Comparison of ENCODE assay signal across 13 mouse cellular contexts in genomic region chr2:73475519-73475918, GRCm38 (mm10). TPM values are rescaled to one million over a fixed set of nuclear protein-coding genes. Genes with fewer than 3 reads are reported as not detected.
DNase-seq lines count a peak whose midpoint lies in the region; ATAC-seq and TF ChIP-seq lines count a peak whose summit lies in the region.
"Had no signal": no experiment of that assay in that cellular context is flagged by ENCODE, and none has a peak within 500 bp of the region (broad histone marks: within the 10 kb centered on the region; RNA-seq: fewer than 3 reads in every experiment).

No protein-coding gene starts in this region.

- TF ChIP-seq POLR2A in lung, adult 2 months (IDR thresholded peaks at IDR 0.05; ENCODE audit: borderline replicate concordance, extremely low read depth, low read depth, low read length): no peak

- no peaks in the 10 kb centered on the region for H3K27me3 ChIP-seq in forebrain, embryonic 14.5 days (replicated peaks; ENCODE audit: control insufficient read depth, insufficient read depth, low read length)
- H3K27me3 ChIP-seq in forebrain, embryonic 10.5 days (ENCODE audit: poor library complexity, severe bottlenecking): no peaks in the 10 kb centered on the region
- H3K27me3 ChIP-seq in lung, embryonic 14.5 days (ENCODE audit: insufficient read depth, low read length): no peaks in the 10 kb centered on the region
- H3K27me3 ChIP-seq in liver, embryonic 13.5 days: no peaks in the 10 kb centered on the region

- H3K27ac ChIP-seq in forebrain, embryonic 14.5 days (ENCODE audit: low read depth, low read length): no peak overlapping the region
- no peak overlapping the region for H3K27ac ChIP-seq in forebrain, embryonic 10.5 days
- H3K27ac ChIP-seq in lung, embryonic 14.5 days (ENCODE audit: low read depth): peak overlapping the region; percentile 46; the same call in 1 of the 2 replicates
- no peak overlapping the region for H3K27ac ChIP-seq in liver, embryonic 13.5 days

- no peaks in the 10 kb centered on the region for H3K9me3 ChIP-seq in forebrain, embryonic 14.5 days (replicated peaks; ENCODE audit: control insufficient read depth, low read length)
- H3K9me3 ChIP-seq in forebrain, embryonic 10.5 days: peaks cover 6% of the 10 kb centered on the region; the same call in 1 of the 2 replicates
- no peaks in the 10 kb centered on the region for H3K9me3 ChIP-seq in lung, embryonic 14.5 days (ENCODE audit: low read depth, low read length)
- no peaks in the 10 kb centered on the region; the same call in 1 of the 2 replicates for H3K9me3 ChIP-seq in liver, embryonic 13.5 days (replicated peaks)

- no peak overlapping the region for H3K4me2 ChIP-seq in forebrain, embryonic 14.5 days (ENCODE audit: low read length)
- H3K4me2 ChIP-seq in lung, embryonic 14.5 days: no peak overlapping the region
- no peak overlapping the region for H3K4me2 ChIP-seq in liver, embryonic 13.5 days
- H3K4me2 ChIP-seq: midbrain, embryonic 11.5 days had no signal

- DNase-seq in forebrain, embryonic 14.5 days (ENCODE audit: low spot score): peak; percentile 37
- DNase-seq in forebrain, embryonic 10.5 days (ENCODE audit: extremely low spot score, low spot score): no peak
- DNase-seq in lung, embryonic 14.5 days: peak; percentile 82
- DNase-seq in lung, adult 2 months: no peak
- DNase-seq in liver, embryonic 13.5 days: no peak
- DNase-seq in layer of hippocampus, adult 9-10 months (ENCODE audit: low spot score): no peak
- no peak for DNase-seq in thymus, adult 18-20 months
- DNase-seq: adrenal gland, postnatal 14 days; cerebellum, postnatal 14 days; kidney, adult 18-20 months; spleen, adult 18-20 months had no signal

- WGBS in forebrain, embryonic 14.5 days: 62% methylated on average over 3 of the region's 3 CpGs
- WGBS in forebrain, embryonic 10.5 days: 81% methylated on average over 3 of the region's 3 CpGs
- WGBS in lung, embryonic 14.5 days: 23% methylated on average over 3 of the region's 3 CpGs
- WGBS in lung, adult 2 months: 29% methylated on average over 3 of the region's 3 CpGs
- WGBS in liver, embryonic 13.5 days (ENCODE audit: insufficient replicate concordance): 16% methylated on average over 3 of the region's 3 CpGs

- no peak overlapping the region for H3K4me3 ChIP-seq in forebrain, embryonic 14.5 days (ENCODE audit: low read depth, low read length)
- H3K4me3 ChIP-seq in forebrain, embryonic 10.5 days: no peak overlapping the region
- no peak overlapping the region for H3K4me3 ChIP-seq in lung, embryonic 14.5 days (ENCODE audit: low read depth, low read length)
- H3K4me3 ChIP-seq in lung, adult 2 months (replicated peaks; ENCODE audit: extremely low read depth, low read depth, low read length): no peak overlapping the region
- no peak overlapping the region for H3K4me3 ChIP-seq in liver, embryonic 13.5 days (replicated peaks)

- ATAC-seq in forebrain, embryonic 14.5 days: no peak
- peak; percentile 66; the same call in 1 of the 2 replicates for ATAC-seq in lung, embryonic 14.5 days (ENCODE audit: insufficient read depth)
- peak; percentile 86 for ATAC-seq in liver, embryonic 13.5 days (ENCODE audit: low read depth)
- peak; percentile 59 for ATAC-seq in neutrophil, adult 5-6 weeks (ENCODE audit: extremely low read depth, insufficient number of reproducible peaks, low FRiP score, poor library complexity, severe bottlenecking)

- H3K9ac ChIP-seq in forebrain, embryonic 14.5 days (ENCODE audit: low read length): no peak overlapping the region
- no peak overlapping the region for H3K9ac ChIP-seq in lung, embryonic 14.5 days
- H3K9ac ChIP-seq in liver, embryonic 13.5 days: no peak overlapping the region

- H3K36me3 ChIP-seq in forebrain, embryonic 14.5 days (ENCODE audit: control insufficient read depth, insufficient read depth, low read length): no peaks in the 10 kb centered on the region
- peaks cover 16% of the 10 kb centered on the region for H3K36me3 ChIP-seq in forebrain, embryonic 10.5 days (replicated peaks)
- no peaks in the 10 kb centered on the region for H3K36me3 ChIP-seq in lung, embryonic 14.5 days (ENCODE audit: insufficient read depth)
- H3K36me3 ChIP-seq in liver, embryonic 13.5 days: peaks cover 15% of the 10 kb centered on the region

- no peaks in the 10 kb centered on the region for H3K4me1 ChIP-seq in forebrain, embryonic 14.5 days (ENCODE audit: control insufficient read depth, insufficient read depth, low read length)
- no peaks in the 10 kb centered on the region for H3K4me1 ChIP-seq in forebrain, embryonic 10.5 days
- H3K4me1 ChIP-seq in lung, embryonic 14.5 days (ENCODE audit: insufficient read depth): 0 out of 2 replicates have a peak, but pooled peaks cover 6% of the 10 kb centered on the region
- no peaks in the 10 kb centered on the region for H3K4me1 ChIP-seq in lung, adult 2 months (ENCODE audit: control insufficient read depth, insufficient read depth, low read length)
- peaks cover 38% of the 10 kb centered on the region for H3K4me1 ChIP-seq in liver, embryonic 13.5 days (replicated peaks)

- no peak for TF ChIP-seq CTCF in lung, embryonic 14.5 days (IDR thresholded peaks at IDR 0.05; ENCODE audit: low read depth)
- no peak for TF ChIP-seq CTCF in lung, adult 2 months (IDR thresholded peaks at IDR 0.05; ENCODE audit: insufficient read depth, low read length)

RNA-seq across cellular contexts. Expression of gene Wipf1, which starts 54.0 kb away (rescaled TPM):
- polyA plus RNA-seq in forebrain, embryonic 14.5 days (2014; fragmentation: Nextera tagmentation; extraction: Ambion mirVana): 2.5 and 2.8 TPM in 2 replicates
- polyA plus RNA-seq in forebrain, embryonic 10.5 days (2016; fragmentation: Nextera tagmentation; extraction: Ambion mirVana): 7.5 and 8.6 TPM in 2 replicates
- polyA plus RNA-seq in lung, embryonic 14.5 days (2014; fragmentation: Nextera tagmentation; extraction: Ambion mirVana): 14.8 and 15.8 TPM in 2 replicates
- polyA plus RNA-seq in lung, adult 2 months (2012; rRNA removed): 23.1 and 23.8 TPM in 2 replicates
- polyA plus RNA-seq in liver, embryonic 13.5 days (2015; fragmentation: Nextera tagmentation; extraction: Ambion mirVana): 3.4 and 4.6 TPM in 2 replicates
- 104 and 109 TPM in 2 replicates for total RNA-seq in neutrophil, adult 5-6 weeks (2017)

Comparison
In these comparisons a context has a peak if more than half of its experiments do, and no peak if none do; other contexts are left out.
1. DNase-seq: peak in forebrain, embryonic 14.5 days (single experiment) and lung, embryonic 14.5 days (single experiment); none in forebrain, embryonic 10.5 days (single experiment), lung, adult 2 months (single experiment), liver, embryonic 13.5 days (single experiment), layer of hippocampus, adult 9-10 months (single experiment) and thymus, adult 18-20 months (0 of 2).